Mouse (Mus musculus): ENCODE data around the gene Hdgfl2.
A peak's percentile ranks its signal among the peaks of the same experiment; 100 is the strongest.

Hdgfl2 gene

GRCm38 (mm10) chr17:56133457-56134363 lies 54.3 kb downstream of the Hdgfl2 start:
- peak; percentile 78 for DNase-seq

- DNase-seq, result peak; percentile 55
Measured at GRCm38 (mm10) chr17:56134463-56134971, 55.1 kb downstream of the Hdgfl2 start.

DNA sequence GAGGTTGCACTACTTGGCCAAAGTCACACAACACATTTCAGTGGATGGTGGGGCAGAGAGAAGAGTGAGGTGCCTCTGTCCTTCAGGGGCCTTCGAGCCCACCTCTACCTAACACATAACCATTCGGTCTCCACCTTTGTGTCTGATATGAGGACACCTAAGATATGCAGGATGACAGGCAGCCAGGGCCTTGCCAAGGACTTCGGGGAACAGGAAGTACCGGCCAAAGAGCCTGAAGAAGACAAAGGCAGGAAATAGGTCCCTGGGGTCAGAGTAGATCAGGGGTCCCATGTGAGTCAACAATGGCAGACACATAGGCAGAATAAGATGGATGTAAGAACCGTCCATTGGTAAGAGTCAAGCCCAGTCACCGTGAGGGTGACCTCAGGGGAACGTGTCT lies 57.1 kb downstream of the Hdgfl2 start:
- DNase-seq, result no peak

DNA sequence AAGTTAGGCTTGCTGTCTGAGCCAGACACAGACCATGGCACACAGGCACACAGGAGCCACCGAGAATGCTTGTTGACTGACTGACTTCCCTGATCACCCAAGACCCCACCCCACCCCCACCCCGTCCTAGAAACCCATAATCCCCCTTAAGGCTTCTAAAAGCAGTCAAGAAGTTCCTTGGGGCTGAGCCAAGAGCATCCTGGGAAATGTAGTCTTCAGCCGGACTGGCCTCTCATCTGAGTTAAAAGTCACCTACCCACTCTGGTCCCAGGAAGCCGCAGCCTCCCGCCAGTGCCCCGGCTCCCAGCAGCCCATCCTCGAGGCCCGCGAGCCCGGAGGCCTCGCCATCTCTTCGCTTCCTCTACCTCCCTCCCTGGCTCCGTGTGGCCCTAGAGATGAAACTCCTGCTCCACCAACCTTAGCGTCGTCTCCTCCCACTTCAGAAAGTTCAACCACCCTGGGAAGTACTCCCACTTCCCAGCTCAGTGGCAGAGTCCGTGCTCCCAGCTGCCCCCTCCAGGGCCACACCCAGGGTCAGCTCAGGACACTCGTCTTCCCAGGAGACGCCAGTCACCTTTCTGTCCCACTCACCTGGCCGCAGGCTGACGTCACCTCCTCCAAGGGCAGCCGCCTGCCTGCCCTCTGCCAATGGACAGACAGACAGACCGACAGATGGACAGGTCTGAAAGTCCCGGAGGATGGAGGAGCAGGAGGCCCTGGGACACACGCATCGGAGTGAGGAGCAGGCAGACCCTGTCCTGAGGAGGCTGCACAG lies 58.6 kb downstream of the Hdgfl2 start:
- DNase-seq, result no peak

DNA sequence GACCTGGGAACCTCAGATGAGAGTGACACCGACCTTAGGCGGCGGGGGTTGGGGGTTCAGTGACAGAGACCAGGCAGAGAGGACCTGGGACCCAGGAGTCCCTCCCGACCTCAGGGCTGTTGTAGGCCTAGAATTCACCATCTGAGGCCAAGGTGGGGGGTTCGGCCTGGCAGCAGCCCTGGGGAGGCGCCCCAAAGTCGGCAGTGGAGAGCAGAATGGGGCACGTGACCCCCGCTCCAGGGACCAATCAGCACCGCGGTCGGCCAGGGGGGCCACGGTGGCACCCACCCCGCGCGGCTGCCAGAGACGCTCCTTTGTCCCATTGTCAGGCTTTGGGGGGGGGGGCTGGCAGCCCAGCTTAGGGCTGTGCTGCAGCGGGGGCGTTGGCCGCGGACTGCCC lies 59.9 kb downstream of the Hdgfl2 start:
- DNase-seq, result no peak

- no peak for DNase-seq
Measured at GRCm38 (mm10) chr17:56139858-56140595, 60.6 kb downstream of the Hdgfl2 start, which contains the start of gene Sema6b. TSS of gene Sema6b (minus strand) at chr17:56140343.

DNA sequence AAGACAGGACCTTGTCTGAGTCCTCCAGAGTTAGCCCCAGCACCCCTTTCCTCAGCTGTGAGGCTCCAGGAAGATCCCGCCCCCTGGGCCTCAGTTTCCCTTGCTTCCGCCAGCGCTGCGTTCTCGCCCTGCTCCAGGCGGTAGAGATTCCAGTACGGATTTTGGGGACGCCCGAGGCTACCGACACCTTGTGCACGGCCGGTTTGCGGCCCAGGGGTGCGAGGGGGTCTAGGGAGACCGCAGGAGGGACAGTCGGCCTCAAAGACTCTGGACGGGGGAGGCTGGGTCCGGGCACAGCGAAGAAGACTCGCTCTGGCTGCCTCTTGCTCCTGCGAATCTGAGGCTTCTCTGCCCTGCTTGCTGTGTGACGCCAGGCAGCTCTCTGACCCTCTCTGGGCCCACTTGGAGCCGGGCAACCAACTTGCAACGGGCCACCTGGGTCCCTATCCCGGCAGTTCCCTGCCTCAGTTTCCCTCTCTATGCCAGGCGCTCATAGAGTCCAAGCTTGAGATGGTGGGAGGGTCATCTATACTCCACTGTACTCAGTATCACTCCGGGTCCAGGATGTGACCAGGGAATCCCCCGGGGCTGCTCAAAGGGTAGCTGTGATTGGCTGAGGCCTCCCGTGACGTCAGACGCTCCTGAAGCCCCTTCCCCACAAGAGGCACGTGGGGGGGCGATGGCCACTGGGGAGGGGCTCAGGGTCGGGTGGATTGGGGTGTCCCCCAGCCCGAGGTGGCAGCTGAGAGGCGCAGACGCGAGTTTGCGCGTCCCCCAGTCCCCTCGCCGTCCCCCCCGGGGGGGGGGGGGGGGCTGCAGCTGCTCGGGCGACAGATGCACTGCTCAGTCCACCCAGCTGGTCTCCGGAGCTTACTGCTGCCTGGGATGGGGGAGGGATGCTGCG lies 62.5 kb downstream of the Hdgfl2 start:
- DNase-seq, result no peak

- DNase-seq, result no peak
Measured at GRCm38 (mm10) chr17:56144546-56144945, 65.1 kb downstream of the Hdgfl2 start.

DNA sequence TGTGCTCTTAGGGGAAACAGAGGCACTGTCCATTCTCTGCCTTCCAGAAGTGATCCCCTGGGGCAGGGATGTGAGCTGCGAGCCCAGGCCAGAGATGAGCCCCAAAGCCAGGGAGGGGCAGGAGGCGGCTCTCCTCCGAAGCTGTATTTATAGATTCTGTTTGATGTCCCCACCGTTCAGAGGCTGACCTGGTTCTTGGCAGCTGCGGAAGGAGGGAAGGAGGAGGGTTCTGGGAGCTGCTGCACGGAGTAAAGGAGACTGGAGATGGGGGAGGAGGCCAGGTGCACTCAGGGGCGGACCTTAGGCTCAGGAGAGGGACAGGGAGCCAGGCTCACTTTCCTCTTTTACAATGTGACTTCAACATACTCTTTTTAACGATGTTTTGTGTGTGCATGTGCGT lies 66.7 kb downstream of the Hdgfl2 start:
- no peak for DNase-seq

DNA sequence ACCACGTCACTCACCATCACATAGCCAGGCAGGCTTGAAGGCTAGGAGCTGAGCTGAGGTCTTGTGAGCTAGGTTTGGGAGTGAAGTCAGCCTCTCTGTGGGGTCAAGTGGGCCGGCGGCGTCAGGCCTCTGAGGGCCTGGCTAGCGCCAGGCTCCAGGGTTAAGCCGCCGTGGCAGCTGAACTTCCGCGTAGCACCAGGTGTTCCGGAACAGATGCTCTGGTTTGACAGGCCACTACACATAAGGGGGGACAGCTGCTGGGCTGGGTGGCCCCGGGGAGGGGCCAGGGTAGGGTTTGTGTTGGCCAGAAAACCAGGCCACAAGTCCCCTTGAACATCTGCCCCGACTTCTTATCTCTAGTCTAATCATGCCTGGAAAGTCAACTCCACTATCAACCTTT lies 68.0 kb downstream of the Hdgfl2 start:
- DNase-seq, result no peak

DNA sequence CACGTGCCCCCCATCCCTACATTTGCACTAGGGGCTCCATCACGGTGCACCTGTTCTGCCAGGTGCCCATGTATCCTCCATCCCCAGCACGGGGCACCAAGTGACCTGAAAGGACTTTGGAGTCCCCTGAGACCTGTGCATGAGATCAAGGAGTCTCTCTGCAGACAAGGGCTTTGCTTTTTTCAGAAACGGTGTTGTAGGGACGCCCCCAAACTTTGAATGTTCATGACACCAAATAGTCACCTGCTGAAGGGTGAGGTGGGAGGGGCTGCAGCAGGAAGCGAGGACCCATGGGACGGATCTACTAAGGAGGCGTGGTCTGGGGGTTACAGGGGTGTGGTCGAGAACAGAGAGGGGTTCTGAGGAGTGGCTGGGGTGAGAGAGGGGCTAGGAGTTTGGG lies 68.8 kb downstream of the Hdgfl2 start:
- no peak for DNase-seq

DNA sequence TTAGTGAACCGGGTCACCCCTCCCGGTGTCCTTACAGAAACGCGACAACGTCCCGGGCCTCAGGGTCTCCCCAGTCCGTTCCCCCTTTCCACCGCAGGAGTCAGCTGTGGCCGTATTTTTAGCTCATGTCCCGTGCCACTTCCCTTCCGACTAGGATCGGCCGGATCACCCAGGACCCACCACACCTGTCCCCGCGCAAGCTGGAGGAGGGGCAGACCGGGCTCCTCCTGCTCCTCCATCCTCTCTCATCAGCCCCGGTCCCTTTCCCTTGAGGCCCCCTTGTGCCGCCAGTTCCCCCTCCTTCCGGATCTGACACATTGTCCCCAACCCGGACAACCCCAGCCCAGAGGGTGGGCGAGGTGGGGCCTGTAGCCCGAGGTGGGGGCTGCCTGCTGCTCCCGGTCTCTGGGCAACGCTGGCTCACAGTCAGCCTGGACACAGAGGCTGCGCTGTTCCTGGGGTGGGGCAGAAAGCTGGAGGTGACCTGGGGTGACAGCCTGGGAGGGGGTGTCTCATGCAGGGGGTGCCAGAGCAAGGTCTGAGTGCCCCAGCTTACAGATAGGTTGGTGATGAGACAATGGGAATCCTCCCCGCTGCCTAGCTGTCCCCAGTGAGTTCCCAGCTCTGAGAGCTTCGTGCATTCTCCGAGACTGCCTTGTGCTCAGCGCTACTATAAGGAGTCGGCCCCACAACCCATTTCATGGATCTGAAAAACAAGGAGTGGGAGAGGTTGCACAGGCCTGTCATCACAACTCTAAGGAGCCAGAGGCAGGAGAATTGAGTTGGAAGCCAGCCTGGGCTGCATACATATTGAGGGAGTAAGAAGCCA lies 69.6 kb downstream of the Hdgfl2 start:
- DNase-seq, result no peak

DNA sequence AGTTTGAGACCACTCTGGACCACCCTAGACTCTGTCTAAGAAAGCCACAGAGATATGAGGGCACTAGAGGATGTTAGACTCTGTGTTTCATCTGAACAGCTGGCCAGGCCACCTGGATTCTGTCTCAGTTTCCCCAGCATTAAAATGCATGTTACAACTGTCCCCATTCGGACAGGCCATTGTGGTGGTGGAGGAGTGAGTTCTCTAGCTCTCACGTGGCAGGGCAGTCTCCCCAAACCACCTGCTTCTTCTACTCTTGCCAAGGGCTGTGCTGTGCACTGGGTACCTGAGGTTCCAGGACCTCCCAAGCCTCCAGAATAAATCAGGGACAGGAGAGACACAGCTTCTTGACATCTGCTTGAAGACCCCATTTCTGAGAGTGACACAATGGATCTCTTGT lies 70.5 kb downstream of the Hdgfl2 start:
- no peak for DNase-seq

Measured in kidney, adult 11 months (tissue).